Mouse (Mus musculus): ENCODE data around the gene Obscn.

DNA sequence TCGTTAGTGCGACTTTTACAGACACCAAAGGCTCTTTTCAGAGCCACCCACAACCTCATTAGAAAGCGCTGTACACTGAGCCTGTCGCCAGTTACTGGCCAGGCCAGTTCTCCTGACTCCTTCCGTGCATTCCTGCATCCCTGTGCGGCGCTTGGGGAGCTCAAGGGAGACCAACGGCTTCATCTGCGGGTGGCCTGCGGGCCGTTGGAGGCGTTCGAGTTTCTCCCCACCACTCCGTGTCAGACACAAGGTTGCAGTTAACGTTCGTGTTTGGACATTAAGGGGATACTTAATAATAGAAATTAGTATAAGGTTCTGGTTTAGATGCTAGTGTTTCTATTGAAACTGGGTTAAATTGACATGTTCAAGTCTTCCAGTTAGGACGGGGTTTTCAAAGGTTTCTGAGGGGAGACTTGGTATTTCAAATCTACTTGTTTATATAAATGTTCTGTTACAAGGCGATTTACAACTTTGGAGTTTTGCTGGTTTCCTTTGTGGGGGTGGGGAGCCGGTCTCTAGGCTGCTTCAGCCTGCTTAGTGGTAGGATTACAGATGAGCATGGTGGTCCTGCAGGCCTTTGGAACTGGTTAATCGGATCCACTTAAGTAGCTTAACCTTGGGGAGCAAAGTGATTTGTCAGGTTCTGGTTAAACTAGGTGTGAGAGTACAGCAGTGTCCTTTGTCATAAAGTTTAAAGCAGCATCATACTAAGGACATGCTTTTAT, 180.9 kb downstream of the Obscn start:
- TF ChIP-seq CTCF (IDR thresholded peaks at IDR 0.05; ENCODE audit: low read depth) (no peak), EP300 (optimal IDR thresholded peaks at IDR 0.05) (no peak)
